Mouse (Mus musculus) lung, adult 2 months (tissue): Measurements from ENCODE around the gene Dennd4c.

Source experiments
- CTCF ChIP-seq: fragments of 200-500 bp; IDR thresholded peaks from 2 replicates; pipeline ENCODE4 v1.5.1; 2011; ENCODE audit warnings: mild to moderate bottlenecking, low read length, control low read depth; ENCODE audit not compliant: insufficient read depth
- POLR2A ChIP-seq: fragments of 200-500 bp; IDR thresholded peaks from 2 replicates; pipeline ENCODE4 v1.6.1; 2011; ENCODE audit warnings: low read depth, mild to moderate bottlenecking, control low read depth, low read length, borderline replicate concordance; ENCODE audit errors: extremely low read depth

DNA sequence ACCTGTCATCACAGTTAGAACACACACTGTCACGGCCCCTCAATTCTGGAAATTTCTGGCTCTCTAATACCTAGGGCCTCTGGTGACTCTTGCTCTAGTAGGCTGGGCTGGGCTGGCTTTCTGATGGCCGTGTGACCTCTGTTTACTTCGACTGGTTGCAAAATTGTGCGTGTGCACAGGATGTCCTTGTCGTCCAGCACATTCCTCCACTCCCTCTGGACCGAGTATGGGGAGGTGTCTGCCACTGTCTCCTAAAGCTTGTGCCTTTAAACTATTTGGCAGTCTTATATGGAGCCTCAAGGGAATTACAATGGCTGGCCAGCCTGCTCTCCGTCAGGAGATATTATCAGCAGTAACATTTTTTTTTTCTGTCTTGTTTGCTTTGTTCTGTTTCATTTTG lies 149.1 kb downstream of the Dennd4c start:
- TF ChIP-seq POLR2A: no peak
- TF ChIP-seq CTCF: no peak
